ENCODE assay signal across 27 mouse cellular contexts in the genomic region with DNA sequence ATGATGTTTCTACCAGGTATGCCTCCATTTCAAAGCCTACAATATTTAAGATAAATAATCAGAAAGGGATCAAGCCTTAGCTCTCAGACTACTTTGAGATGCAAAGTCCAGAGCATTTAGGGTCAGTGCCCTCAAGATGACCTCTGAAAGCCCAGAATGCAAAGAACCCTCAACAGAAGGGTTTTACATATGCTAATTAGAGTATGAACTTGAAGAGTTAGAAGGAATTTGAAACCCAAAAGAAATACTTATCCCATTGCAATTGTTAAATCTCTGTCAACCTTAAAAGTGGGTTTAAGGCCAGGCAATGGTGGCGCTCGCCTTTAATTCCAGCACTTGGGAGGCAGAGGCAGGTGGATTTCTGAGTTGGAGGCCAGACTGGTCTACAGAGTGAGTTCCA.
"Had no signal": no experiment of that assay in that cellular context is flagged by ENCODE, and none has a peak within 500 bp of the region (broad histone marks: within the 10 kb centered on the region; RNA-seq: fewer than 3 reads in every experiment).

No protein-coding gene starts in this region.

- H3K9ac ChIP-seq: heart, embryonic 13.5 days; heart, embryonic 15.5 days; hindbrain, embryonic 13.5 days; hindbrain, embryonic 15.5 days; kidney, embryonic 15.5 days; limb, embryonic 13.5 days; limb, embryonic 15.5 days; liver, embryonic 13.5 days; liver, embryonic 15.5 days had no signal

- ATAC-seq: hindbrain, postnatal 0 days; intestine, embryonic 16.5 days had no signal

- H3K4me2 ChIP-seq: heart, embryonic 11.5 days; heart, embryonic 13.5 days; heart, embryonic 15.5 days; hindbrain, embryonic 13.5 days; hindbrain, embryonic 15.5 days; kidney, embryonic 15.5 days; limb, embryonic 13.5 days; limb, embryonic 15.5 days; liver, embryonic 11.5 days; liver, embryonic 13.5 days; liver, embryonic 15.5 days had no signal

- H3K9me3 ChIP-seq: heart, embryonic 13.5 days; heart, embryonic 15.5 days; hindbrain, embryonic 13.5 days; hindbrain, embryonic 15.5 days; kidney, embryonic 15.5 days; limb, embryonic 13.5 days; limb, embryonic 15.5 days; liver, embryonic 13.5 days; liver, embryonic 15.5 days had no signal

- H3K27ac ChIP-seq: heart, adult 2 months; heart, embryonic 13.5 days; heart, embryonic 15.5 days; hindbrain, embryonic 13.5 days; hindbrain, embryonic 15.5 days; hindbrain, postnatal 0 days; kidney, embryonic 15.5 days; kidney, postnatal 0 days; layer of hippocampus, adult 2 months; left cerebral cortex, adult 2 months; limb, embryonic 13.5 days; limb, embryonic 15.5 days; liver, embryonic 13.5 days; liver, embryonic 15.5 days had no signal

- DNase-seq: gastrocnemius, postnatal 14 days; gastrocnemius, postnatal 36 days; heart, adult 11 months; heart, adult 2 months; heart, postnatal 14 days; heart, postnatal 36 days; kidney, adult 11 months; kidney, adult 2 months; kidney, adult 9 months; kidney, postnatal 14 days; kidney, postnatal 4 days; liver, embryonic 13.5 days had no signal

- H3K27me3 ChIP-seq: heart, embryonic 13.5 days; heart, embryonic 15.5 days; hindbrain, embryonic 13.5 days; hindbrain, embryonic 15.5 days; kidney, embryonic 15.5 days; limb, embryonic 13.5 days; limb, embryonic 15.5 days; liver, embryonic 13.5 days; liver, embryonic 15.5 days had no signal

- H3K4me3 ChIP-seq: heart, adult 2 months; heart, embryonic 13.5 days; heart, embryonic 15.5 days; hindbrain, embryonic 13.5 days; hindbrain, embryonic 15.5 days; kidney, embryonic 15.5 days; layer of hippocampus, adult 2 months; left cerebral cortex, adult 2 months; limb, embryonic 13.5 days; limb, embryonic 15.5 days; liver, embryonic 13.5 days; liver, embryonic 15.5 days had no signal
